Mouse (Mus musculus): Measurements from ENCODE around the gene Bach2. TPM values are rescaled to one million over a fixed set of nuclear protein-coding genes. Genes with fewer than 3 reads are reported as not detected.

Bach2 gene
- polyA plus RNA-seq, 1 experiment from 2014 or later = 4.8 TPM

- Histone ChIP-seq H3K4me2 (no peak overlapping the region), H3K4me3 (ENCODE audit: low read depth, low read length) (no peak overlapping the region), H3K9ac (ENCODE audit: low read depth, low read length) (no peak overlapping the region), H3K36me3 (ENCODE audit: control insufficient read depth, insufficient read depth, low read length) (no peaks in the 10 kb centered on the region), H3K27ac (ENCODE audit: low read depth, low read length) (no peak overlapping the region), H3K9me3 (ENCODE audit: control insufficient read depth, low read length) (no peaks in the 10 kb centered on the region), H3K4me1 (replicated peaks; ENCODE audit: control insufficient read depth, insufficient read depth, low read length) (peaks cover 11% of the 10 kb centered on the region; the same call in 1 of the 2 replicates), H3K27me3 (replicated peaks; ENCODE audit: control insufficient read depth, insufficient read depth, low read length) (no peaks in the 10 kb centered on the region; the same call in 1 of the 2 replicates)
- no peak for DNase-seq (ENCODE audit: low spot score)
- 84% methylated on average over 5 of the region's 5 CpGs for WGBS
- no peak for ATAC-seq (replicated peaks; ENCODE audit: low FRiP score)
Measured at GRCm38 (mm10) chr4:32360496-32360895, 121.9 kb downstream of the Bach2 start.

GRCm38 (mm10) chr4:32363488-32363984 lies 124.9 kb downstream of the Bach2 start:
- H3K27ac ChIP-seq (ENCODE audit: low read depth, low read length) = no peak overlapping the region
- DNase-seq (ENCODE audit: low spot score) = no peak
- H3K4me2 ChIP-seq = no peak overlapping the region; the same call in 1 of the 2 replicates
- 21% methylated on average over 14 of the region's 14 CpGs for WGBS
- H3K4me1 ChIP-seq (replicated peaks; ENCODE audit: control insufficient read depth, insufficient read depth, low read length) = peaks cover 11% of the 10 kb centered on the region; the same call in 1 of the 2 replicates
- no peak overlapping the region for H3K4me3 ChIP-seq (ENCODE audit: low read depth, low read length)
- no peaks in the 10 kb centered on the region; the same call in 1 of the 2 replicates for H3K27me3 ChIP-seq (replicated peaks; ENCODE audit: control insufficient read depth, insufficient read depth, low read length)
- no peaks in the 10 kb centered on the region for H3K9me3 ChIP-seq (ENCODE audit: control insufficient read depth, low read length)
- ATAC-seq (replicated peaks; ENCODE audit: low FRiP score) = no peak
- H3K36me3 ChIP-seq (ENCODE audit: control insufficient read depth, insufficient read depth, low read length) = no peaks in the 10 kb centered on the region
- no peak overlapping the region for H3K9ac ChIP-seq (ENCODE audit: low read depth, low read length)

- peaks cover 11% of the 10 kb centered on the region; the same call in 1 of the 2 replicates for H3K4me1 ChIP-seq (replicated peaks; ENCODE audit: control insufficient read depth, insufficient read depth, low read length)
- no peak overlapping the region for H3K4me2 ChIP-seq
- H3K36me3 ChIP-seq (ENCODE audit: control insufficient read depth, insufficient read depth, low read length) = no peaks in the 10 kb centered on the region
- H3K27me3 ChIP-seq (replicated peaks; ENCODE audit: control insufficient read depth, insufficient read depth, low read length) = no peaks in the 10 kb centered on the region; the same call in 1 of the 2 replicates
- H3K9ac ChIP-seq (ENCODE audit: low read depth, low read length) = no peak overlapping the region
- WGBS = 36% methylated on average over 13 of the region's 13 CpGs
- H3K4me3 ChIP-seq (ENCODE audit: low read depth, low read length) = no peak overlapping the region
- ATAC-seq (replicated peaks; ENCODE audit: low FRiP score) (no peak), DNase-seq (ENCODE audit: low spot score) (no peak)
- H3K9me3 ChIP-seq (ENCODE audit: control insufficient read depth, low read length) = no peaks in the 10 kb centered on the region
- no peak overlapping the region for H3K27ac ChIP-seq (ENCODE audit: low read depth, low read length)
Measured at GRCm38 (mm10) chr4:32365144-32365907, 126.7 kb downstream of the Bach2 start.

- H3K36me3 ChIP-seq (ENCODE audit: control insufficient read depth, insufficient read depth, low read length) = no peaks in the 10 kb centered on the region
- H3K27ac ChIP-seq (ENCODE audit: low read depth, low read length) = no peak overlapping the region
Measured at GRCm38 (mm10) chr4:32366176-32366575, 127.6 kb downstream of the Bach2 start.

GRCm38 (mm10) chr4:32368345-32368744 lies 129.7 kb downstream of the Bach2 start:
- H3K9me3 ChIP-seq (ENCODE audit: control insufficient read depth, low read length) = no peaks in the 10 kb centered on the region
- no peaks in the 10 kb centered on the region for H3K36me3 ChIP-seq (ENCODE audit: control insufficient read depth, insufficient read depth, low read length)
- DNase-seq (ENCODE audit: low spot score) (no peak), ATAC-seq (replicated peaks; ENCODE audit: low FRiP score) (no peak)
- WGBS = 60% methylated on average over 8 of the region's 8 CpGs
- no peak overlapping the region for H3K27ac ChIP-seq (ENCODE audit: low read depth, low read length)
- peaks cover 14% of the 10 kb centered on the region for H3K4me1 ChIP-seq (replicated peaks; ENCODE audit: control insufficient read depth, insufficient read depth, low read length)
- H3K4me2 ChIP-seq = no peak overlapping the region
- H3K9ac ChIP-seq (ENCODE audit: low read depth, low read length) = no peak overlapping the region
- H3K4me3 ChIP-seq (ENCODE audit: low read depth, low read length) = no peak overlapping the region
- H3K27me3 ChIP-seq (replicated peaks; ENCODE audit: control insufficient read depth, insufficient read depth, low read length) = no peaks in the 10 kb centered on the region; the same call in 1 of the 2 replicates

More at GRCm38 (mm10) chr4:32366176-32366575, 127.6 kb downstream of the Bach2 start:
- DNase-seq (ENCODE audit: low spot score) (no peak), ATAC-seq (replicated peaks; ENCODE audit: low FRiP score) (no peak)
- Histone ChIP-seq H3K4me1 (replicated peaks; ENCODE audit: control insufficient read depth, insufficient read depth, low read length) (peaks cover 11% of the 10 kb centered on the region; the same call in 1 of the 2 replicates), H3K4me3 (ENCODE audit: low read depth, low read length) (no peak overlapping the region), H3K4me2 (no peak overlapping the region), H3K27me3 (replicated peaks; ENCODE audit: control insufficient read depth, insufficient read depth, low read length) (no peaks in the 10 kb centered on the region; the same call in 1 of the 2 replicates), H3K9ac (ENCODE audit: low read depth, low read length) (no peak overlapping the region), H3K9me3 (ENCODE audit: control insufficient read depth, low read length) (no peaks in the 10 kb centered on the region)
- 74% methylated on average over 2 of the region's 2 CpGs for WGBS

- Histone ChIP-seq H3K36me3 (ENCODE audit: control insufficient read depth, insufficient read depth, low read length) (no peaks in the 10 kb centered on the region), H3K4me3 (ENCODE audit: low read depth, low read length) (no peak overlapping the region), H3K9ac (ENCODE audit: low read depth, low read length) (no peak overlapping the region), H3K4me2 (no peak overlapping the region), H3K27me3 (replicated peaks; ENCODE audit: control insufficient read depth, insufficient read depth, low read length) (no peaks in the 10 kb centered on the region), H3K9me3 (ENCODE audit: control insufficient read depth, low read length) (no peaks in the 10 kb centered on the region), H3K4me1 (replicated peaks; ENCODE audit: control insufficient read depth, insufficient read depth, low read length) (peaks cover 4% of the 10 kb centered on the region), H3K27ac (ENCODE audit: low read depth, low read length) (no peak overlapping the region)
- ATAC-seq (replicated peaks; ENCODE audit: low FRiP score) (no peak), DNase-seq (ENCODE audit: low spot score) (no peak)
- WGBS = 39% methylated on average over 7 of the region's 7 CpGs
Measured at GRCm38 (mm10) chr4:32373085-32373484, 134.5 kb downstream of the Bach2 start.

GRCm38 (mm10) chr4:32373527-32373926 lies 134.9 kb downstream of the Bach2 start:
- peaks cover 4% of the 10 kb centered on the region for H3K4me1 ChIP-seq (replicated peaks; ENCODE audit: control insufficient read depth, insufficient read depth, low read length)
- H3K27ac ChIP-seq (ENCODE audit: low read depth, low read length) = no peak overlapping the region
- H3K9ac ChIP-seq (ENCODE audit: low read depth, low read length) = no peak overlapping the region
- ATAC-seq (replicated peaks; ENCODE audit: low FRiP score) = no peak
- H3K4me2 ChIP-seq = no peak overlapping the region
- DNase-seq (ENCODE audit: low spot score) = no peak
- H3K27me3 ChIP-seq (replicated peaks; ENCODE audit: control insufficient read depth, insufficient read depth, low read length) = no peaks in the 10 kb centered on the region
- H3K4me3 ChIP-seq (ENCODE audit: low read depth, low read length) = no peak overlapping the region
- no peaks in the 10 kb centered on the region for H3K36me3 ChIP-seq (ENCODE audit: control insufficient read depth, insufficient read depth, low read length)
- 51% methylated on average over 3 of the region's 3 CpGs for WGBS
- H3K9me3 ChIP-seq (ENCODE audit: control insufficient read depth, low read length) = no peaks in the 10 kb centered on the region

- H3K9ac ChIP-seq (ENCODE audit: low read depth, low read length) = no peak overlapping the region
- no peaks in the 10 kb centered on the region for H3K36me3 ChIP-seq (ENCODE audit: control insufficient read depth, insufficient read depth, low read length)
- no peak overlapping the region for H3K4me2 ChIP-seq
- ATAC-seq (replicated peaks; ENCODE audit: low FRiP score) (no peak), DNase-seq (ENCODE audit: low spot score) (no peak)
- 75% methylated on average over 10 of the region's 10 CpGs for WGBS
- H3K4me3 ChIP-seq (ENCODE audit: low read depth, low read length) = no peak overlapping the region
- H3K9me3 ChIP-seq (ENCODE audit: control insufficient read depth, low read length) = no peaks in the 10 kb centered on the region
- peaks cover 4% of the 10 kb centered on the region for H3K4me1 ChIP-seq (replicated peaks; ENCODE audit: control insufficient read depth, insufficient read depth, low read length)
- H3K27me3 ChIP-seq (replicated peaks; ENCODE audit: control insufficient read depth, insufficient read depth, low read length) = no peaks in the 10 kb centered on the region
- H3K27ac ChIP-seq (ENCODE audit: low read depth, low read length) = no peak overlapping the region
Measured at GRCm38 (mm10) chr4:32374751-32375582, 136.4 kb downstream of the Bach2 start.

All from liver, embryonic 11.5 days (tissue).